Mouse (Mus musculus) spleen, postnatal 14 days (tissue): ENCODE measurements around the gene Hist1h4c.
"Not testable (repeated sequence)": the region's sequence is repeated elsewhere in the genome, so short reads cannot be mapped to it uniquely, and the experiment has no call there.

Experiments used
- DNase-seq, 2 experiments: peaks; one replicate each; pipeline ENCODE4 v3.0.0; 2021 to 2022; ENCODE audit warnings: low spot score in 2 of 2

Gene Hist1h4c

GRCm38 (mm10) chr13:23729192-23729525, 30.9 kb upstream of the Hist1h4c start:
- DNase-seq: no peak

GRCm38 (mm10) chr13:23728472-23729191, 30.4 kb upstream of the Hist1h4c start:
- DNase-seq: no peak

GRCm38 (mm10) chr13:23725213-23725612, 27.0 kb upstream of the Hist1h4c start:
- DNase-seq: no peak

GRCm38 (mm10) chr13:23724239-23724638, 26.0 kb upstream of the Hist1h4c start:
- no peak for DNase-seq

GRCm38 (mm10) chr13:23717593-23718245, 19.5 kb upstream of the Hist1h4c start:
- DNase-seq: not testable (repeated sequence)

GRCm38 (mm10) chr13:23717176-23717575, 18.9 kb upstream of the Hist1h4c start:
- no peak for DNase-seq

- DNase-seq: no peak
Observed at GRCm38 (mm10) chr13:23716261-23717042, 18.2 kb upstream of the Hist1h4c start.

- peak in 1 of 2 experiments; percentile 35 for DNase-seq
Observed at GRCm38 (mm10) chr13:23710374-23711089, 12.3 kb upstream of the Hist1h4c start, which contains the start of gene Hfe. Gene Hfe (minus strand): TSS chr13:23710854.

- no peak for DNase-seq
Observed at GRCm38 (mm10) chr13:23709714-23710373, 11.6 kb upstream of the Hist1h4c start.

GRCm38 (mm10) chr13:23708654-23709053, 10.4 kb upstream of the Hist1h4c start:
- DNase-seq: no peak

GRCm38 (mm10) chr13:23708041-23708440, 9.8 kb upstream of the Hist1h4c start:
- DNase-seq: no peak

GRCm38 (mm10) chr13:23706771-23707170, 8.5 kb upstream of the Hist1h4c start:
- DNase-seq: no peak

- no peak for DNase-seq
Observed at GRCm38 (mm10) chr13:23705751-23706356, 7.6 kb upstream of the Hist1h4c start.

- DNase-seq: not testable (repeated sequence)
Observed at GRCm38 (mm10) chr13:23702801-23703200, 4.5 kb upstream of the Hist1h4c start.

- DNase-seq: no peak
Observed at GRCm38 (mm10) chr13:23702220-23702619, 4.0 kb upstream of the Hist1h4c start.

GRCm38 (mm10) chr13:23700786-23701520, 2.7 kb upstream of the Hist1h4c start:
- DNase-seq: peak; percentile 47 to 66

GRCm38 (mm10) chr13:23699767-23700166, 1.5 kb upstream of the Hist1h4c start:
- DNase-seq: no peak

GRCm38 (mm10) chr13:23698996-23699395, 742 bp upstream of the Hist1h4c start:
- DNase-seq: no peak

GRCm38 (mm10) chr13:23697491-23698299, 559 bp downstream of the Hist1h4c start:
- DNase-seq: peak; percentile 54 to 73
